Mouse (Mus musculus) cerebellum, adult 2 months (tissue): ENCODE data around the gene Dgkb. TPM values are rescaled to one million over a fixed set of nuclear protein-coding genes. Genes with fewer than 3 reads are reported as not detected.

Experiments
- DNase-seq, 2 experiments: peaks; one replicate each; pipeline ENCODE4 v3.0.0; 2021
- H3K27ac ChIP-seq: fragments of 200-500 bp; 2 replicates; pipeline ENCODE4 v1.5.1; 2012; ENCODE audit warnings: low read length, control low read depth, inconsistent platforms; ENCODE audit not compliant: insufficient read depth
- H3K27me3 ChIP-seq: fragments of 200-500 bp; 2 replicates; pipeline ENCODE4 v1.6.1; 2012; ENCODE audit warnings: inconsistent platforms, mild to moderate bottlenecking, low read length, moderate library complexity; ENCODE audit not compliant: control insufficient read depth, insufficient read depth
- H3K4me1 ChIP-seq: fragments of 200-500 bp; 2 replicates; pipeline ENCODE4 v1.6.1; 2011; ENCODE audit warnings: low read length; ENCODE audit not compliant: control insufficient read depth, insufficient read depth
- H3K4me3 ChIP-seq: fragments of 200-500 bp; replicated peaks from 2 replicates; pipeline ENCODE3; 2011; ENCODE audit warnings: mild to moderate bottlenecking, low read depth, low read length, control low read depth; ENCODE audit not compliant: insufficient read depth
- CTCF ChIP-seq: fragments of 200-500 bp; IDR thresholded peaks from 2 replicates; pipeline ENCODE4 v1.5.1; 2011; ENCODE audit warnings: low read depth, mild to moderate bottlenecking, control low read depth, low read length, moderate library complexity, borderline replicate concordance; ENCODE audit not compliant: insufficient read depth
- POLR2A ChIP-seq: fragments of 200-500 bp; IDR thresholded peaks from 2 replicates; pipeline ENCODE4 v1.6.1; 2011; ENCODE audit warnings: low read length, control low read depth, borderline replicate concordance; ENCODE audit not compliant: insufficient read depth
- WGBS: fragments of 180-500 bp; shearing (Covaris S2); methylation state at CpG from one replicate; pipeline ENCODE4 v1.1.7; 2018; 5-methylcytosine and 5-hydroxymethylcytosine counted together
- polyA plus RNA-seq: library from polyadenylated mRNA; depleted of rRNA; stranded (reverse); fragments of >200 nt; gene quantifications from 2 replicates; pipeline ENCODE4 v1.2.3, GENCODE M21; 2012

Gene Dgkb
- polyA plus RNA-seq, 1 experiment, result 13.4 TPM

- Histone ChIP-seq H3K27ac (no peak overlapping the region), H3K27me3 (no peaks in the 10 kb centered on the region), H3K4me1 (no peaks in the 10 kb centered on the region), H3K4me3 (no peak overlapping the region)
- no peak for DNase-seq
- no peak for TF ChIP-seq POLR2A
- TF ChIP-seq CTCF, result no peak
Observed at GRCm38 (mm10) chr12:38468605-38469004, 651.1 kb downstream of the Dgkb start.

GRCm38 (mm10) chr12:38497229-38497628 is 679.7 kb downstream of the Dgkb start:
- no peak for DNase-seq
- Histone ChIP-seq H3K4me1 (peaks cover 3% of the 10 kb centered on the region; the same call in 1 of the 2 replicates), H3K4me3 (no peak overlapping the region), H3K27me3 (no peaks in the 10 kb centered on the region), H3K27ac (no peak overlapping the region)
- TF ChIP-seq CTCF (no peak), POLR2A (no peak)
- WGBS, result 93% methylated on average over 2 of the region's 2 CpGs

GRCm38 (mm10) chr12:38500931-38501330 is 683.4 kb downstream of the Dgkb start:
- no peak overlapping the region for H3K27ac ChIP-seq
- no peaks in the 10 kb centered on the region for H3K27me3 ChIP-seq
- H3K4me1 ChIP-seq, result no peaks in the 10 kb centered on the region
- no peak for DNase-seq
- no peak overlapping the region for H3K4me3 ChIP-seq
- no peak for TF ChIP-seq POLR2A
- WGBS, result 68% methylated on average over 3 of the region's 3 CpGs

- TF ChIP-seq CTCF (no peak), POLR2A (no peak)
- 40% methylated on average over 1 of the region's 1 CpGs for WGBS
- Histone ChIP-seq H3K27ac (no peak overlapping the region), H3K4me1 (no peaks in the 10 kb centered on the region), H3K27me3 (no peaks in the 10 kb centered on the region), H3K4me3 (no peak overlapping the region)
- DNase-seq, result no peak
Observed at GRCm38 (mm10) chr12:38508195-38508594, 690.7 kb downstream of the Dgkb start.

- 75% methylated on average over 4 of the region's 4 CpGs for WGBS
- DNase-seq, result no peak
- no peak overlapping the region for H3K4me3 ChIP-seq
- no peaks in the 10 kb centered on the region for H3K27me3 ChIP-seq
- H3K4me1 ChIP-seq, result no peaks in the 10 kb centered on the region
- TF ChIP-seq POLR2A, result no peak
- no peak overlapping the region for H3K27ac ChIP-seq
Observed at GRCm38 (mm10) chr12:38545431-38545830, 727.9 kb downstream of the Dgkb start.

GRCm38 (mm10) chr12:38577141-38577540 is 759.6 kb downstream of the Dgkb start:
- no peaks in the 10 kb centered on the region for H3K4me1 ChIP-seq
- WGBS, result 46% methylated on average over 6 of the region's 6 CpGs

GRCm38 (mm10) chr12:38579191-38579817 is 761.8 kb downstream of the Dgkb start:
- Histone ChIP-seq H3K27ac (no peak overlapping the region), H3K4me1 (no peaks in the 10 kb centered on the region), H3K4me3 (no peak overlapping the region), H3K27me3 (no peaks in the 10 kb centered on the region)
- peak; percentile 36 to 54 for DNase-seq
- no peak for TF ChIP-seq CTCF
- no peak for TF ChIP-seq POLR2A
- 28% methylated on average over 5 of the region's 5 CpGs for WGBS

More at GRCm38 (mm10) chr12:38577141-38577540, 759.6 kb downstream of the Dgkb start:
- H3K4me3 ChIP-seq, result no peak overlapping the region
- no peak for DNase-seq
- H3K27ac ChIP-seq, result no peak overlapping the region
- H3K27me3 ChIP-seq, result no peaks in the 10 kb centered on the region
- no peak for TF ChIP-seq CTCF
- no peak for TF ChIP-seq POLR2A

- Histone ChIP-seq H3K4me1 (peaks cover 7% of the 10 kb centered on the region; the same call in 1 of the 2 replicates), H3K27ac (no peak overlapping the region), H3K4me3 (no peak overlapping the region), H3K27me3 (no peaks in the 10 kb centered on the region)
- WGBS, result 82% methylated on average over 4 of the region's 4 CpGs
- no peak for TF ChIP-seq POLR2A
- no peak for TF ChIP-seq CTCF
- DNase-seq, result no peak
Observed at GRCm38 (mm10) chr12:38586368-38586865, 768.9 kb downstream of the Dgkb start.
